Comparison of ENCODE assay signal across 27 mouse cellular contexts in genomic region chr1:163391321-163391720, GRCm38 (mm10).
"Had no signal": no experiment of that assay in that cellular context is flagged by ENCODE, and none has a peak within 500 bp of the region (broad histone marks: within the 10 kb centered on the region; RNA-seq: fewer than 3 reads in every experiment).

No protein-coding gene starts in this region.

- ATAC-seq: hindbrain, postnatal 0 days; intestine, embryonic 16.5 days; liver, embryonic 12.5 days had no signal

- H3K9me3 ChIP-seq: heart, embryonic 10.5 days; heart, embryonic 13.5 days; heart, embryonic 15.5 days; hindbrain, embryonic 13.5 days; hindbrain, embryonic 15.5 days; kidney, embryonic 15.5 days; limb, embryonic 13.5 days; limb, embryonic 15.5 days; liver, embryonic 12.5 days had no signal

- DNase-seq: gastrocnemius, adult 2 months; gastrocnemius, postnatal 10 days; gastrocnemius, postnatal 25 days; heart, adult 18-20 months; heart, postnatal 14 days; heart, postnatal 36 days; kidney, adult 11 months; kidney, adult 2 months; kidney, adult 9 months; kidney, postnatal 14 days; kidney, postnatal 36 days; layer of hippocampus, adult 9-11 months; layer of hippocampus, postnatal 36 days; left cerebral cortex, postnatal 4 days had no signal

- H3K4me2 ChIP-seq: heart, embryonic 13.5 days; heart, embryonic 15.5 days; hindbrain, embryonic 13.5 days; hindbrain, embryonic 15.5 days; kidney, embryonic 15.5 days; limb, embryonic 13.5 days; limb, embryonic 15.5 days; liver, embryonic 12.5 days had no signal

- H3K27ac ChIP-seq: gastrocnemius, adult 2 months; heart, embryonic 10.5 days; heart, embryonic 13.5 days; heart, embryonic 15.5 days; hindbrain, embryonic 13.5 days; hindbrain, embryonic 15.5 days; hindbrain, postnatal 0 days; kidney, embryonic 15.5 days; kidney, postnatal 0 days; limb, embryonic 13.5 days; limb, embryonic 15.5 days; liver, embryonic 12.5 days; liver, embryonic 14.5 days had no signal

- H3K4me3 ChIP-seq: gastrocnemius, adult 2 months; heart, embryonic 10.5 days; heart, embryonic 13.5 days; heart, embryonic 15.5 days; hindbrain, embryonic 13.5 days; hindbrain, embryonic 15.5 days; kidney, embryonic 15.5 days; limb, embryonic 13.5 days; limb, embryonic 15.5 days; liver, embryonic 12.5 days had no signal

- H3K27me3 ChIP-seq: heart, embryonic 13.5 days; heart, embryonic 15.5 days; hindbrain, embryonic 13.5 days; hindbrain, embryonic 15.5 days; kidney, embryonic 15.5 days; limb, embryonic 13.5 days; limb, embryonic 15.5 days; liver, embryonic 12.5 days had no signal

- H3K4me1 ChIP-seq: heart, embryonic 10.5 days; heart, embryonic 15.5 days; hindbrain, embryonic 13.5 days; hindbrain, embryonic 15.5 days; kidney, embryonic 15.5 days; limb, embryonic 13.5 days; limb, embryonic 15.5 days; liver, embryonic 12.5 days had no signal

- H3K9ac ChIP-seq: heart, embryonic 13.5 days; heart, embryonic 15.5 days; hindbrain, embryonic 13.5 days; hindbrain, embryonic 15.5 days; kidney, embryonic 15.5 days; limb, embryonic 13.5 days; limb, embryonic 15.5 days; liver, embryonic 12.5 days; liver, embryonic 14.5 days had no signal
